In genomic region chr13:109243160-109243559, GRCm38 (mm10) we compare ENCODE assay signal across 12 mouse cellular contexts.
A peak's percentile ranks its signal among the peaks of the same experiment; 100 is the strongest.
DNase-seq lines count a peak whose midpoint lies in the region; ATAC-seq and TF ChIP-seq lines count a peak whose summit lies in the region.
"Had no signal": no experiment of that assay in that cellular context is flagged by ENCODE, and none has a peak within 500 bp of the region (broad histone marks: within the 10 kb centered on the region; RNA-seq: fewer than 3 reads in every experiment).

No protein-coding gene starts in this region.

- H3ac ChIP-seq in myocyte (ENCODE audit: control insufficient read depth, insufficient read length): no peak overlapping the region

- no peaks in the 10 kb centered on the region for H3K27me3 ChIP-seq in lung, embryonic 14.5 days (ENCODE audit: insufficient read depth, low read length)
- H3K27me3 ChIP-seq in Patski: no peaks in the 10 kb centered on the region
- no peaks in the 10 kb centered on the region; the same call in 1 of the 2 replicates for H3K27me3 ChIP-seq in forebrain, embryonic 16.5 days (replicated peaks; ENCODE audit: control insufficient read depth, insufficient read depth, low read length)
- H3K27me3 ChIP-seq in myocyte (ENCODE audit: control insufficient read depth, insufficient read depth, insufficient read length): no peaks in the 10 kb centered on the region

- no peaks in the 10 kb centered on the region for H3K79me2 ChIP-seq in myocyte (ENCODE audit: control insufficient read depth, insufficient read depth)

- no peak for TF ChIP-seq CTCF in lung, embryonic 14.5 days (IDR thresholded peaks at IDR 0.05; ENCODE audit: low read depth)
- no peak for TF ChIP-seq CTCF in lung, adult 2 months (IDR thresholded peaks at IDR 0.05; ENCODE audit: insufficient read depth, low read length)
- no peak for TF ChIP-seq CTCF in Patski (IDR thresholded peaks at IDR 0.05)

- DNase-seq in lung, embryonic 14.5 days: peak; percentile 11
- no peak for DNase-seq in lung, adult 2 months
- no peak for DNase-seq in Patski (ENCODE audit: low read depth, low spot score)
- DNase-seq in thymus, postnatal 36 days: no peak
- DNase-seq: cerebellum, adult 11 months; heart, postnatal 10 days; kidney, postnatal 36 days had no signal

- no peaks in the 10 kb centered on the region for H3K4me1 ChIP-seq in lung, embryonic 14.5 days (ENCODE audit: insufficient read depth)
- H3K4me1 ChIP-seq in lung, adult 2 months (ENCODE audit: control insufficient read depth, insufficient read depth, low read length): no peaks in the 10 kb centered on the region; the same call in 1 of the 2 replicates
- peaks cover 9% of the 10 kb centered on the region for H3K4me1 ChIP-seq in forebrain, embryonic 16.5 days (replicated peaks; ENCODE audit: control insufficient read depth, insufficient read depth, low read length)

- in situ Hi-C loops in Patski (cut with MboI; ENCODE audit: low pct_unique_long_range_greater_than_20kb): loop anchor here (25.0 kb wide), 1 partner anchor 669 kb away; no protein-coding TSS in a partner anchor

- POLR2A ChIA-PET in Patski (lab: Charles Lee): no interaction called here

- CTCF ChIA-PET in Patski (lab: Charles Lee): interaction anchor here (4.4 kb wide), 1 partner anchor 13 kb away, joined by 32 read pairs; no protein-coding TSS in a partner anchor

- ATAC-seq in lung, embryonic 14.5 days (ENCODE audit: insufficient read depth): no peak
- peak; percentile 81 for ATAC-seq in Patski
- peak; percentile 54 for ATAC-seq in forebrain, embryonic 16.5 days
- no peak for ATAC-seq in CD4-positive, CD25-positive, alpha-beta regulatory T cell, adult 4 months

- H3K9ac ChIP-seq in lung, embryonic 14.5 days: no peak overlapping the region
- H3K9ac ChIP-seq in forebrain, embryonic 16.5 days (replicated peaks; ENCODE audit: low read depth, low read length): no peak overlapping the region

- TF ChIP-seq POLR2A in lung, adult 2 months (IDR thresholded peaks at IDR 0.05; ENCODE audit: borderline replicate concordance, extremely low read depth, low read depth, low read length): no peak
- TF ChIP-seq POLR2A in myocyte (IDR thresholded peaks at IDR 0.05; ENCODE audit: insufficient read length, low read depth): no peak

- H3K4me3 ChIP-seq in lung, embryonic 14.5 days (ENCODE audit: low read depth, low read length): no peak overlapping the region
- no peak overlapping the region for H3K4me3 ChIP-seq in lung, adult 2 months (replicated peaks; ENCODE audit: extremely low read depth, low read depth, low read length)
- H3K4me3 ChIP-seq in forebrain, embryonic 16.5 days (replicated peaks; ENCODE audit: low read length): no peak overlapping the region
- no peak overlapping the region for H3K4me3 ChIP-seq in myocyte

- 80% methylated on average over 3 of the region's 3 CpGs for WGBS in lung, embryonic 14.5 days
- WGBS in lung, adult 2 months: 56% methylated on average over 3 of the region's 3 CpGs
- 24% methylated on average over 3 of the region's 3 CpGs for WGBS in forebrain, embryonic 16.5 days

- no peak overlapping the region for H3K27ac ChIP-seq in lung, embryonic 14.5 days (ENCODE audit: low read depth)
- H3K27ac ChIP-seq in forebrain, embryonic 16.5 days (ENCODE audit: low read length): no peak overlapping the region

- H3K36me3 ChIP-seq in lung, embryonic 14.5 days (ENCODE audit: insufficient read depth): no peaks in the 10 kb centered on the region
- H3K36me3 ChIP-seq in forebrain, embryonic 16.5 days (ENCODE audit: control insufficient read depth, insufficient read depth): no peaks in the 10 kb centered on the region
- no peaks in the 10 kb centered on the region for H3K36me3 ChIP-seq in myocyte (ENCODE audit: control insufficient read depth, insufficient read depth)
- H3K36me3 ChIP-seq: G1E had no signal

- H3K9me3 ChIP-seq in lung, embryonic 14.5 days (ENCODE audit: low read depth, low read length): no peaks in the 10 kb centered on the region
- H3K9me3 ChIP-seq in forebrain, embryonic 16.5 days (ENCODE audit: control insufficient read depth, low read length): no peaks in the 10 kb centered on the region
- H3K9me3 ChIP-seq: G1E had no signal

- no peak overlapping the region for H3K4me2 ChIP-seq in lung, embryonic 14.5 days
- H3K4me2 ChIP-seq in forebrain, embryonic 16.5 days (ENCODE audit: low read length): no peak overlapping the region
- H3K4me2 ChIP-seq in myocyte (ENCODE audit: low read depth): peak overlapping the region; percentile 89
- H3K4me2 ChIP-seq: liver, embryonic 11.5 days had no signal

TF ChIP-seq in myocyte, 11 proteins besides CTCF, POLR2A, EP300 and RAD21:
- no peak for TF ChIP-seq MAX (IDR thresholded peaks at IDR 0.05; ENCODE audit: low read depth)
- peak; percentile 96 for TF ChIP-seq CEBPB (IDR thresholded peaks at IDR 0.05; ENCODE audit: insufficient read depth, poor library complexity, severe bottlenecking)
- no peak for TF ChIP-seq USF1 (IDR thresholded peaks at IDR 0.05; ENCODE audit: low read depth)
- TF ChIP-seq TCF12 (IDR thresholded peaks at IDR 0.05; ENCODE audit: insufficient read depth, poor library complexity, severe bottlenecking): no peak

Comparison
In these comparisons a context has a peak if more than half of its experiments do, and no peak if none do; other contexts are left out.
1. ATAC-seq: peak in Patski (single experiment) and forebrain, embryonic 16.5 days (single experiment); none in lung, embryonic 14.5 days (single experiment) and CD4-positive, CD25-positive, alpha-beta regulatory T cell, adult 4 months (single experiment).